Mouse (Mus musculus): ENCODE measurements around the gene Fcgr3. TPM values are rescaled to one million over a fixed set of nuclear protein-coding genes. Genes with fewer than 3 reads are reported as not detected.
"Not testable (repeated sequence)": the region's sequence is repeated elsewhere in the genome, so short reads cannot be mapped to it uniquely, and the experiment has no call there.

Fcgr3 gene
- total RNA-seq (2022) = 10 to 100 TPM; 11.4 to 29.7 (median 23.1) TPM

DNA sequence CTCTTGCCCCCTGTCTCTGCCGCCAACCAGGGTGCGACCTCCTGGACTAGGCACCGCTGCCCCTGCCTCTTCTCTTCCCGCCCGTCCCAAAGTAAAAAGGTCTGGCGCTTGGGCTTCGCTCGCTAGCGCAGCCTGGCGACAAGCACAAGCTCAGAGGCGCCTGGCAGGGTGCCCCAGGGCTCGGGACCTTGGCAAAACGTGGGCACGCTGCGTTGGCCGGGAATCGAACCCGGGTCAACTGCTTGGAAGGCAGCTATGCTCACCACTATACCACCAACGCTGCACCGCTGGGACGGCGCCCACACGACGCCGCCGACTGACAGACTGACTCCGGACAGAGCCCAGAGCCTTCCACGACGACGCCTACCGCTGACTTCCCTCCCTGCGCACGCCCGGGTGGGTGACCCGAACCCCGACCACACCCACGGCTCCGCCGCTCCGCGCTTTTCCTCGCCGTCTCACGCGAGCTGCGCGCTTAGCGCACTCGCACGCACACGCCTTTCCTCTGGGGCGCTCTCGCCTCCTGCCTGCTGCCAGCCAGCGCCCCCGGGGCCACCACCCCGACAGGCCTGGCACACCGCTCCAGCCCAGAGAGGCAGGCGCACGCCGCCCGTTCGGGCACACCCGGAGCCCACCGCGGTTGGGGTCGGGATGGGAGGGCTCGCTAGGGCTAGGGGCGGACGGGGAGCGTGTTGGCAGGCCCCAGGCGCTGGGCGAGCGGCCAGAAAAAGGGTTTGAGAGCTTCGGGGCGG is at the start of gene Fcgr3:
Gene Fcgr3, minus strand, starts transcription at position 445 of the 752 bp plus-strand sequence.
- peak; percentile 77 for DNase-seq

DNA sequence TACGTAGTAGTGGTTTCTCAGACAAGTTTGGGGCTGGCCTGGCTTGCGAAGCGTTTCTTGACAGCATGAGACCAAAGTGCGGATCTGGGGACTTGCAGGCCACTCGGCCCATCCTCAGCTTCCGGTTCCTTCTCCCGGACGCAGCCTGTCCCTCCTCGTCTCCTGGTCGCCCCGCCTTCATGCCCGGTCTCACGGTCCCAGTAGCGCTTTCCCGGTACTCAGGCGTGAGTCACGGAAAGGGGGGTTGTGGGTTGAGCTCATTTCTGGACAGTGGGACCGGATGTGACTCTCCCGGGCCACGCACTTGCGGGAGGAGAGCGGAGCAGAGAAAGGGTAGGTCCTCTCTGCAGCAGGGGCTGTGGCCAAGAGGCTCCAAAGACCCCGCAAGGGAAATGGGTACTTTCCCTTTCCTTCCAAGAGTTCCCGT is 49.2 kb upstream of the Fcgr3 start, which contains the start of gene Cfap126:
Gene Cfap126, plus strand, starts transcription at position 46 of the 427 bp plus-strand sequence.
- peak; percentile 96 for DNase-seq

DNA sequence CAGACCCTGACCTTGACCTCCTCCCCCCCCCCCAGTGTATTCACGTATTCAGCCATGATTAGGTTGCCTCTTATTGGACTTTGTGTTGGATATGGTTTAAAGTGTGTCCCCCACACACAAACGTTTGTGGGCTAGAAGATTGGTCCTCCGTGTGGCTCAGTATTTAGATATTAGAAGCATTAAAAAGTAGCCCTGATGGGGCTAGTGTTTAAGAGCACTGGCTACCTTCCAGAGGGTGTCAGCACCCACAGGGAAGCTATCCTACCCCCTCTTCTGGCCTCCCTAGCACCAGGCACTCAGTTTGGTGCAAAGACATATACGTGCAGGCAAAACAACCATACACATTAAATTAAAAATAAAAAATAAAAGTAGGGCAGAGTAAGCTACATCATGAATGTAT is 48.3 kb upstream of the Fcgr3 start:
- DNase-seq = no peak

- peak; percentile 68 for DNase-seq
Observed at GRCm38 (mm10) chr1:171111781-171112575, 47.2 kb upstream of the Fcgr3 start.

GRCm38 (mm10) chr1:171111020-171111780 is 46.5 kb upstream of the Fcgr3 start:
- DNase-seq = peak; percentile 91

DNA sequence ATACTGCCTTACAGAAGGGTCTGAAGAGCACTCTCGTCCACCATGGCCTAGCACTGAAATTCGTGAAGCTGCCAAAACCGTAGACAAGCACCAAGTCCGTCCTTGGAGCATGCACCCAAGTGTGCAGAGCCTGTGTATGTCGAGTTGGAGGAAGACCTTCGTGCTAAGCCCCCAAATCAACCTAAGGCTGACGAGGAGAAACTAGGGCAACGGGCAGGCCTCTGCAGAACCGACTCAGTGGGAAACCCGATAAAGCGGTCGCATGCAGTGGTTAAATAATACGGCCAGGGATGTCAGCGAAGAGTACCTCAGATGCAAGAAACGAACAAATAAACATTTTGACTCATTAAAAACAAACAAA is 45.9 kb upstream of the Fcgr3 start:
- no peak for DNase-seq

DNA sequence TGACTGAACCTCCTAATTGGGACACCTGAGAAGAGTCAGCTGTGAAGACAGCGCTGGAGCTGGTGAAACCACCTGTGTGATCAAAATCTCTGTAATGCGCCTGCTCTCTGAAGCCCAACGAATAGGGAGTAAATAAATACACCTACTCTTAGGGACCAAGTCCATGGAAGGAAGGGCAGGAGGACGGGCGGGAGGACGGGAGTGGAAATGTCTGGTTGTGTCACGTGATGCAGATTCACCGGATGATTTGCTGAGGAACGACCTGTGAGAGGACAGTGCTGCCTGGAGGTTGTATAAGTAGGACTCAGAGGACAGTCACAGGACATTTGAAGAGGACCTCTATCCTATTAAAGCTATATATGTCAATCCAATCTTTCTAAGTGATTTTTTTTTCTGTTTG is 44.9 kb upstream of the Fcgr3 start:
- no peak for DNase-seq

GRCm38 (mm10) chr1:171105226-171105625 is 40.5 kb upstream of the Fcgr3 start:
- DNase-seq = peak; percentile 61

DNA sequence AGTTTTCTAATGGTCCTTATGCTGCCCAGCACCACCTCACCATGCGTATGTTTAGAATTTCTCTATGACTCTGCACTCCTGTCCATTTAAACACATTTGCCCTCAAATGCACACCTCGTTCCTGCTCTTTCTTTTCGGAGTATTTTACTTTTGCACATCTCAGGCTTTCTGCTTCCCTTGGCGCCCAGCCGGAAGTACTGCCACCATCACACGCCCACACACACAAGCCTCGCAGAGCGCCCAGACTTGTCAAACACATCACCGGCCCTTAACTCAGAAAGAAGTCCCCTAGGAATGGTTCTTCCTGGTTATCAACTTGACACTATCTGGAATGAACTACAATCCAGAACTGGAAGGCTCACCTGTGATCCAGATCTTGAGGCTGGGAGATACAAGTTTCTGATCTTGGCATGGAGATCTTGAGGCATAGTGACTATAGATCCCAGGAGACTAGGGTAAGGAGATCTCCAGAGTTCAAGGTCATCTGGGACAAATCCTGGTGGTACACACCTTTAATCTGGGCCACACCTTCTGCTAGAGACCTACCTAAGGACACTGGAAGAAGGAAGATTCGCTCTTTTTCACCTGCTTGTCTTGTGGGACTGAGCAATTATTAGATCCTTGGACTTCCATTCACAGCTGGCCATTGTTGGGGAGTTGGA is 38.6 kb upstream of the Fcgr3 start:
- DNase-seq = no peak

GRCm38 (mm10) chr1:171102547-171103177 is 37.9 kb upstream of the Fcgr3 start:
- peak; percentile 83 for DNase-seq

GRCm38 (mm10) chr1:171101733-171102546 is 37.2 kb upstream of the Fcgr3 start:
- peak; percentile 87 for DNase-seq

DNA sequence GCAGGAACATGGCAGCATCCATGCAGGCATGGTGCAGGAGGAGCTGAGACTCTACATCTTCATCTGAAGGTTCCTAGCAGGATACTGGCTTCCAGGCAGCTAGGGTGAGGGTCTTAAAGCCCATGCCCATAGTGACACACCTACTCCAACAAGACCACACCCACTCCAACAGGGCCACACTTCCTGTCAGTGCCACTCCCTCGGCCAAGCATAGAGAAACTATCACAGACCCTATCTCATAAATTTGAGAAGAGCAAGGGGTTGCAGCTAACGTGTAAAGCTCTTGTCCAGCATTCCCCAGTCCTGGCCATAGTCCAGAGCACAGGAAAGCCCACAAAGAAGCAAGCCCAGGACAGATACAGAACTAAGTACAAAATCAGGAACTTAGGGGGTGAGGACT is 36.3 kb upstream of the Fcgr3 start:
- DNase-seq = no peak

- DNase-seq = no peak
Observed at GRCm38 (mm10) chr1:171097612-171098011, 32.9 kb upstream of the Fcgr3 start.

DNA sequence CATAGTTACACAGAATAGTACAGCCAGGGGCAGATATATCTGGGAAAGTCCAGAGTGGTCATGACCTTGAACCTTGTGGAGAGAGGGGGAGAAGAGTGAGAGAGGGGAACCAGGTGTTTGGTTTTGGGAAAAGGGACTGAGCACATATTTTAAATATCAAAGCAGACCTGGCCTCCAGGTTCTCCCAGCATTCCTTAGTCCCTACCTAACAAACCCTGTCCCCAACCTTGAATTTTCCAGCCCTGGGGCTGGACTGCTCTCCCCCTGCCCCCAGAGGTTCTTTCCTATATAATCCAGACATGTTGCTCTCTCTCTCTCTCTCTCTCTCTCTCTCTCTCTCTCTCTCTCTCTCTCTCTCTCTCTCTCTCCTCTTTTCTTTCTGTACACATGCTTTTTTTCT is 32.4 kb upstream of the Fcgr3 start:
- DNase-seq = no peak

DNA sequence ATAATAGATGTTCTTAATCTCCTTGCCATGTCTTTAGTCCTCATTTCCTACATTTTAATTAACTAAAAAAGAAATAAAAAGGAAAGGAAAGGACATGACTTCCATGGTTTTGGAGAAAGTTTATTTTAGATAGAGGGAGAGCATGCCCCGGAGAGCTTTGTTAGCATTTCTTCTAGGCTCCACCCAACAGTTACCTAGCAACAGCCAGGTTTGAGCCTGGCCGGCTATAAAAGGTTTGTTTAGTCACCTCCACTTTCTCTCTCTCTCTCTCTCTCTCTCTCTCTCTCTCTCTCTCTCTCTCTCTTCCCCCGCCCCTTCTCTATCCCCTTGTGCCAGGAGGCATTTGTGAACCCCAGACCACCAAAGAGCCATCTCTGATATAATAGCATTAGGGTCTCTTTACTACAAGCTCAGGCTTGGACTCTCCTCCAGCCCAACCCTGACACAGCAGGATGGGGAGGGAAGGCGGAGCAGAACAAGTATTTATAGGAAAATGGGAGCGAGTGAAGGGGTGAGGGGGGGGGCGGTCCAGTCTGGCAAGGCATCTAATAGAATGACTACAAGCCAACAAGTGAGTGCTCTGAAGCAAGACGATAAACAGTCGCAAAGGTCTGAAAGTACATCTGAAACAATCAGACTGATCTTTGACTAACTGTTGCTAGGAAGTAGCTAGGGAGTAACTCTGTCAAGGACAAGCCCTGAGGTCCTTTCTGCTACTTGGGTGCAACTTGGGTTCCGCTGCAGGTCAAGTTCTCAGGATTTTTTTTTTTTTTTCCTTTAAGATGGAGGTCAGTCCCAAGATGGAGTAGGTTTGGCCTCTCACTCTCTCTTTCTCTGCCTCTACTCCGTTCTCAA is 31.6 kb upstream of the Fcgr3 start:
- DNase-seq = no peak

GRCm38 (mm10) chr1:171094424-171094823 is 29.7 kb upstream of the Fcgr3 start:
- DNase-seq = no peak

DNA sequence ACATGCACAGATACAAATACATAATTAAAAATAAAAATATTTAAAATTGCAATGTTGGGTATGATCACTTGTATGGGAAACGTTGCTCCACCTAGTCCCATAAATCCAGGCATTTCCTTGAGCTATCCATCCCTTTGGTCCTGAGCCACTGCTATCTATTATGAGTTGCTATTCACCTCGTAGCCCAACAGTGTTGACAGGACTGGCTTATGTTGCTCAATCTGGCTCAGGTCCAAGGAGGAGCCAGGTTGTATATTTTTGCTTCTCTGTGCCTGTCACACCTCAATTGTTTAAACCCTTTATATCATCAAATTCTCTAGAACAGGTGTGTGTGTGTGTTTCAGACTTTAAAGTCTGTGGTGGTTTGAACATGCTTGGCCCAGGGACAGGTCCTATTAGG is 26.0 kb upstream of the Fcgr3 start:
- no peak for DNase-seq

DNA sequence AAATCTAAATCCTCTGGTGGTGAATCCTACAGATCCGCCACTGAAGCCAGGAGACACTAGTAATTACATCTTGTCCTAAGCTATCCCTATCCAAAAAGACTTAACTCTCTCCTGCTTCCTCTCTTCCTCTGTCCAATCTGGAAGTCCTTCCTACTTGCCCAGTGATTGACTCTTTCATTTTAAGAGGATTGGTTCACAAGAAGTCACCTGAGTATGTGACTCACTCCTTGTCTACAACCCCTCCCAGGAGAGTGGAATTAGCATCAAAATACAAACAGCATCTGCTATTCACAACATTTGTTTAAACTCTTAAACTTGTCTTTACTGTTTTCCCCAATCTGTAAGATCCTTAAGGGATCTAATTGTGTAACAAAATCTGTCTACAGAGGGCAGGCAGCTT is 25.2 kb upstream of the Fcgr3 start:
- DNase-seq = no peak

DNA sequence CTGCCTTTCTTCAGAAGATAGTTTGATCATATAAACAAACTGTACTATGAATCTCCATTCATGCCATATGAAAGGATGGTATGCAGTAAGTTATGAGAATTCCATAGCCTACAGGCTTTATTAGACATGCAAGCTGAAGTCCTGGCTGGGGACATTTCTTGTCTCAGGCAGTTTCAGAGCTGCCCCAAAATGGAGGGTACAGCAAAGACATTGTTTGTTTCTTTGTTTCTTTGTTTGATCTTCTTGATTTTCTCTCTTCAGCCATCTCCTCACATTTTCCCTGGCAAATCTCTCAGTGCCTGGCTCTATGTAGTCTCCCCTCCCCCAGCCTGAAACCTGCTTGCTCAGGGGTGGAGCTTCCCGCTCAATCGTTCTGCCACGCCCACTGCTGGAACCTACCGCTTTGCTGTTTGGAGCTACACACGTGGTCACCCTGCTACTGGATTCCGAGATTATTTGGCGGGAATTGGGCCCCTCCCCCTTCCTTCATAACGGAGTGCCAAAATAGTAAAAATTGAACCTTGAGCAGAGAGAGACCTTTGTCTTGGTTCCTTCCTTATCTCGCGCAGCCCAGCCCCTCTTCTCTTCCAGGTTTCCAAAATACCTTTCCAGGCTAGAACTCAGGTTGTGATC is 23.6 kb upstream of the Fcgr3 start:
- DNase-seq = not testable (repeated sequence)

DNA sequence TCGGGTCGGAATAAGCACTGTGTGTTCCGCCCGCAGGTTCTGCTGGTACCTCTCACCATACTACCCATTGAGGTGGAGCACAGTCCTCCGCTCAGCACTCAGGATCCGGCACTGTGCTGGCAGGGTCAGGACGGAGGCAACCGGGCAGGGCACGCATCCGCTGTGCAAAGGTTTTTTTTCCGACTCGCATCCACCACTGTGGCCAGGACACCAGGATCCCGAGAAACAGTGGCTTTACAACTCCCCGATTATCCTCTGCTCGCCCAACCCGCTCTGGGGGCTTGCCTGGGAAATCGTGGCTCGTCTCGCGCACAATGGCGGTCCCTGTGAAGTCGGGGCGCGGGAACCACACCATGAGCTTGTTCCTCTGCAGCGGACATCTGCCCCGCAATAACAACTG is 21.0 kb upstream of the Fcgr3 start:
- DNase-seq = no peak
